Mouse (Mus musculus) heart, postnatal 10 days (tissue): ENCODE results near the gene Cinp. TPM values are rescaled to one million over a fixed set of nuclear protein-coding genes. Genes with fewer than 3 reads are reported as not detected.

Source experiments
- DNase-seq, 2 experiments: peaks; one replicate each; pipeline ENCODE4 v3.0.0; 2021
- intact Hi-C: fragments of 180-260 bp; cut with DNase I; formaldehyde crosslinking; loops from one replicate; pipeline ENCODE4 v1.15.1; 2025
- total RNA-seq, 2 experiments: library from RNA; stranded (reverse); gene quantifications; 2 replicates each; pipeline ENCODE4 v1.2.3; 2021

The Cinp gene
- total RNA-seq, 2 experiments from 2014 or later, result 37.0 to 43.9 TPM

DNA sequence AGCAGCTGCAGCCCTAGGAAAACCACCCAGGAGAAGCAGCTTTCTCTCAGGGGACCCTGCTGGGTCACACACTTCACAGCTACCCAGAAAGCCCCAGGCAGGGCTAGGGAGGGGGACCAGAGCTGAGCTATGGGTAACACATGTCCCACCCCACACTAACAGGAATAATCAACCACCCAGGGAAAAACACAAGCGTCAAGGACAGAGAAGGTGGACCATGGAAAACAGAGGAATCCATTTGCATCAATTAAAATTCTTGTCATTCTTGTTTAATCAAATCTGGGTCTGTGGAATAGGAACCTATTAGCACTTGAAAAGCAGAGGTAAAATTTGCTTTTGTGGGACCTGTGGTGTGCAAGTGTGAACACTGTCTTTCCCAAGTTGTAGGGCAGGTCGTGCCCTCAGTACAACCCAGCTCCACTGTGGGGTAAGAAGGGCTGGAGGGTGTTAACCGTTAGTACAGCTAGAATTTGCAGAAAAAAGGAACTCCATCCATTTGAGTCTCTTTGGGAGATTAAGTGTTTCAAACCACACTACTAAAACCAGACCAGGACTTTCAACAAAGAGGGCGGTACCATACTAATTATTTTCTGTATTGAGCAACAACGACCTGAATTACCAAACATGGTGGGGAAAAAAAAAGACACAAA, 51.6 kb downstream of the Cinp start:
- DNase-seq, result no peak
- intact Hi-C loops, result no loop called here

DNA sequence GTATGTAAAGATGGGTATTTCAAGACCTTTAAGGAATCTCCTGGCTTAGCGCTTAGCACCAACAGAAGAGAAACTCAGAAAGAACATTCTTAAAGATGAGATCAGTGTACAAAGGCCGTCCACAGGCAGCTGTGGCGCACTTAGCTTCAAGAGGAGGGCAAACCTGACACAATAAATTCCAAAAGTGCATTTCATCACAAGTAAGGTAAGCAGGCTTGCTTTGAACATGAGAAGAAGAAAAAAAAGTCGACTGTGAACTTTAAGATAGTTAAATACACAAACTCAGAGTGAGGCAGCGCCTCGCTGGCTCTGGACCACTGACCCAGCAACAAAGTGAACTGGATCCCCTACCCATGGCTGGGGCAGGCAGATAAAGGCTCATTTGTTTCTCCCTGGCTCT, 52.2 kb downstream of the Cinp start:
- intact Hi-C loops, result no loop called here
- no peak for DNase-seq

DNA sequence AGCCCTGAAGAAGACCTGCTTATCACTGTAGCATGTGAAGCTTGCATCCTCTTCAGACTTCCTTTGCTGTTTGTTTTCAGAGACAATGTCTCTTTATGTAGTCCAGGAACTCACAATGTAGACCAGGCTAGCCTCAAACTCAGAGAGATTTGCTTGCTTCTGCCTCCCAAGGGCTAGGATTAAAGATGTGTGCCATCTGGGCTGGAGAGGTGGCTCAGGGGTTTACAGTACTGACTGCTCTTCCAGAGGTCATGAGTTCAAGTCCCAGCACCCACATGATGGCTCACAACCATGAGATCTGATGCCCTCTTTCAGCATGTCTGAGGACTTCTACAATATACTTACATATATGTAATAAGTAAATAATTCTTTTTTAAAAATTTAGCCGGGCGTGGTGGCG, 53.8 kb downstream of the Cinp start:
- no peak for DNase-seq
- intact Hi-C loops, result no loop called here

DNA sequence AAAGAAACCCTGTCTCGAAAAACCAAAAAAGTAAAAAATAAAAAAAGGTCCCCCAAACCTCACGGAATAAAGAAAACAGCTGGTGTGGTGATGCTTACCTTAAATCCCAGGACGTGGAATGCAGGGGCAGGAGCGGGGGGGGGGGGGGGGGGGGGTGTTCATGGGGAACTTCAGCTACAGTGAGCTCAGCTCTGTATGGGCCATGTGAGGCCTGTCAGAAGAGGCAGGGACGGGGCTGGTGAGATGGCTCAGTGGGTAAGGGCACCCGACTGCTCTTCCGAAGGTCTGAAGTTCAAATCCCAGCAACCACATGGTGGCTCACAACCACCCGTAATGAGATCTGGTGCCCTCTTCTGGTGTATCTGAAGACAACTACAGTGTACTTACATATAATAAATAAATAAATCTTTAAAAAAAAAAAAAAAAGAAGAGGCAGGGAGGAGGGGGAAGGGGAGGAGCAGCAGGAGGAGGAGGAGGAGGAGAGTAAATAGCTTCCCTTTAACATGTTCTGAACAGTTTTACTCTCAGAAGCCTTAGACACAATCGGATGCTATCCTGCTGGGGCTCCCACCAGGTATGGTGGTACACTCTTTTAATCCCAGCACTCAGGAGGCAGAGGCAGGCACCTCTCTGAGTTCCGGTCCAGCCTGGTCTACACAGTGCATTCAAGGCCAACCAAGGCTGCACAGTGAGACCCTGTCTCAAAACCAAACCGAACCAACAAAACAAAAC, 58.5 kb downstream of the Cinp start:
- no peak for DNase-seq
- intact Hi-C loops, result no loop called here

DNA sequence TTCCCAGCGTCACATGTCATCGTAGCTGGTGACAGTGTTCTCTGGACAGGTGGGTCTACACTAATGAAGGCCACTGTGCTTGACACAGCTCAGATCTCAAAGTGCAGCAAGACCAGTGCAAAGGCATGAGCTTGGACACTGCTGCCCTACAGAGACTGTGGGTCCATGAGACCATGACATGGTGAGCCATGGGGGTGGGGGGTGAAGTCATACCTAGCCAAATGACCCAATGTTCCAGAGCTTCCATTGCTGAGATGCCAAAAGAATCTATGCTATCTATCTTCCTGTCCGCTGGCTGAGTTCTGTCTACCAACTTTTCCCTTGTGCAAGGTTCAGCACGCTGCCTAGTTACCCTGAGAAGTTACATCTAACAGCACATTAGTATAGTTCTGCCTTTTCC, 60.0 kb downstream of the Cinp start:
- no peak for DNase-seq
- intact Hi-C loops, result no loop called here

Other genes starting within 250 kb of the Cinp start
- gene 1700001K19Rik, start 206.5 kb downstream of the Cinp start, total RNA-seq, result not detected
- gene Hsp90aa1, start 186.4 kb downstream of the Cinp start, total RNA-seq, result 100 to 1,000 TPM; 176 to 182 TPM
- gene Wdr20, start 151.2 kb downstream of the Cinp start, total RNA-seq, result 10 to 100 TPM; 29.0 to 34.0 TPM
- under 1 TPM; 0.57 to 0.62 TPM for gene Mok, start 48.2 kb downstream of the Cinp start, total RNA-seq
- gene Zfp839, start 38.9 kb downstream of the Cinp start, total RNA-seq, result 1 to 10 TPM; 7.1 to 7.4 TPM
- 1 to 10 TPM; 5.2 to 6.3 TPM for gene Tecpr2, start 119 bp upstream of the Cinp start, total RNA-seq
- 10 to 100 TPM; 35.4 to 70.2 TPM for gene Ankrd9, start 89.9 kb upstream of the Cinp start, total RNA-seq
- gene Rcor1, start 150.2 kb upstream of the Cinp start, total RNA-seq, result 10 to 100 TPM; 25.3 to 27.9 TPM